Mouse (Mus musculus): ENCODE measurements around the gene Gm28827. TPM values are rescaled to one million over a fixed set of nuclear protein-coding genes. Genes with fewer than 3 reads are reported as not detected.
"Not testable (repeated sequence)": the region's sequence is repeated elsewhere in the genome, so short reads cannot be mapped to it uniquely, and the experiment has no call there.

The Gm28827 gene
- not detected in 2 replicates for polyA plus RNA-seq (2014; fragmentation: Nextera tagmentation; extraction: Ambion mirVana)

DNA sequence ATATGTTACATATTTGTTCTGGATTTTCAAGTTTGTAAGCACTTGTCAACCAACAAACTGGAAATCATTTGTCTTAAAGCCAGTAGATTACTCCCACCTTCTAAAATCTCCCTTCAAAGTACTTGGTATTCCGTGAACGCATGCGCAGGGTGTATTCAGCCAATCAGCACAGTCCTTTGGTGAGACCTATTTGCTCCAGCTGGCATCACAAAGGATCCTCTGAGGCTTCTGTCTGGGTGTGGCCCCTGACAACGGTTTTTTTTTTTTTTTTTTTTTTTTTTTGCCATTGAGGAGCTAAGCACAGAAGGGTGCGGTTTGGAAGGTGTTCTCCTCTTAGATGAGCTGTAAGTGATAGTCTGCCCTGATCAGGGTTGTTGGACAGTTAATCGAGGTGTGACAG is at the start of gene Gm28827:
TSS of gene Gm28827 (plus strand) at position 301 of the 400 bp plus-strand sequence.
- not testable (repeated sequence) for H3K4me3 ChIP-seq (ENCODE audit: low read depth, low read length); H3K4me1 ChIP-seq (replicated peaks; ENCODE audit: control insufficient read depth, insufficient read depth, low read length); H3K9me3 ChIP-seq (ENCODE audit: control insufficient read depth, low read length); DNase-seq (ENCODE audit: low spot score); H3K27me3 ChIP-seq (replicated peaks; ENCODE audit: control insufficient read depth, insufficient read depth, low read length); H3K36me3 ChIP-seq (ENCODE audit: control insufficient read depth, insufficient read depth, low read length); H3K27ac ChIP-seq (ENCODE audit: low read depth, low read length); H3K9ac ChIP-seq (ENCODE audit: low read depth, low read length); H3K4me2 ChIP-seq; ATAC-seq (replicated peaks; ENCODE audit: low FRiP score)
- WGBS = no CpG with 5 or more reads among the region's 6 CpGs
